Mouse (Mus musculus) embryonic facial prominence, embryonic 13.5 days (tissue): ENCODE results near the gene Trim62. TPM values are rescaled to one million over a fixed set of nuclear protein-coding genes. Genes with fewer than 3 reads are reported as not detected.

Source experiments
- ATAC-seq: fragments of 200-750 bp; cut with Nextera tagmentation; 2 replicates; pipeline ENCODE4 v1.8.0; 2017; ENCODE audit warnings: low read depth; ENCODE audit not compliant: insufficient number of reproducible peaks, insufficient read depth, low FRiP score, low TSS enrichment
- H3K27ac ChIP-seq: fragments of 300-500 bp; sonication (generic); 2 replicates; pipeline ENCODE4 v1.5.1; 2015; ENCODE audit warnings: moderate library complexity, mild to moderate bottlenecking, inconsistent platforms
- H3K27me3 ChIP-seq: fragments of 300-500 bp; sonication (generic); 2 replicates; pipeline ENCODE4 v1.6.1; 2015; ENCODE audit warnings: mild to moderate bottlenecking, inconsistent platforms
- H3K36me3 ChIP-seq: fragments of 300-500 bp; sonication (generic); 2 replicates; pipeline ENCODE4 v1.6.1; 2015; ENCODE audit warnings: mild to moderate bottlenecking, inconsistent platforms
- H3K4me1 ChIP-seq: fragments of 300-500 bp; sonication (generic); 2 replicates; pipeline ENCODE4 v1.6.1; 2015; ENCODE audit warnings: inconsistent platforms
- H3K4me2 ChIP-seq: fragments of 300-500 bp; sonication (generic); 2 replicates; pipeline ENCODE4 v1.6.1; 2015; ENCODE audit warnings: moderate library complexity, mild to moderate bottlenecking, inconsistent platforms
- H3K4me3 ChIP-seq: fragments of 300-500 bp; sonication (generic); 2 replicates; pipeline ENCODE4 v1.5.1; 2015; ENCODE audit warnings: mild to moderate bottlenecking, inconsistent platforms
- H3K9ac ChIP-seq: fragments of 300-500 bp; sonication (generic); 2 replicates; pipeline ENCODE4 v1.6.1; 2015; ENCODE audit warnings: mild to moderate bottlenecking, inconsistent platforms
- H3K9me3 ChIP-seq: fragments of 300-500 bp; sonication (generic); 2 replicates; pipeline ENCODE4 v1.6.1; 2016; ENCODE audit warnings: inconsistent platforms
- WGBS: fragments of 180-500 bp; shearing (Covaris S2); methylation state at CpG from one replicate; pipeline ENCODE4 v1.1.7; 2015; ENCODE audit warnings: mixed read lengths; 5-methylcytosine and 5-hydroxymethylcytosine counted together
- polyA plus RNA-seq: library from polyadenylated mRNA; unstranded; fragments of >200 nt; fragmentation: Nextera tagmentation; extraction: Ambion mirVana; gene quantifications from 2 replicates; pipeline ENCODE4 v1.2.1, GENCODE M21; 2015

The Trim62 gene
- polyA plus RNA-seq, 1 experiment from 2014 or later = 11.0 TPM

DNA sequence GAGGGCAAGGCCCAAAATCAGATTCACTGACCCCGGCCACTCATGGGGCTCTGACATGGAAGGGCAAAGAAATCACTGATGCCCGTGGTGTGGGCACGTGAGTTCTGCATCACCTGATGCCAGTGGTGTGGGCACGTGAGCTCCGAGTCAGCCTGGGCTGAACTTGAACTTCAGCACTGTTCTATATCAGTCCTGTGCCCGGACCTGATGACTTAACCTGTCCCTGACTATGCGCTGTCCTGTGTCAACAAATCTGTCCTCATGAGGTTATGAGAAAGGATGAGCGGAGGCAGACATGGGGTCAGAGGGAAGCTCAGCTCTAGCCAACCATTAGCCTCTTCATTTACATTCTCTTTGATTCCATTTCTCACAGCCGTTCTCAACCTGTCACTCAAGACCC lies 63.4 kb downstream of the Trim62 start:
- Histone ChIP-seq H3K4me2 (no peak overlapping the region), H3K27me3 (no peaks in the 10 kb centered on the region), H3K9me3 (no peaks in the 10 kb centered on the region), H3K36me3 (peaks cover 17% of the 10 kb centered on the region), H3K4me1 (0 out of 2 replicates have a peak, but pooled peaks cover 12% of the 10 kb centered on the region), H3K4me3 (no peak overlapping the region), H3K9ac (no peak overlapping the region), H3K27ac (no peak overlapping the region)
- 77% methylated on average over 9 of the region's 9 CpGs for WGBS
- no peak for ATAC-seq

DNA sequence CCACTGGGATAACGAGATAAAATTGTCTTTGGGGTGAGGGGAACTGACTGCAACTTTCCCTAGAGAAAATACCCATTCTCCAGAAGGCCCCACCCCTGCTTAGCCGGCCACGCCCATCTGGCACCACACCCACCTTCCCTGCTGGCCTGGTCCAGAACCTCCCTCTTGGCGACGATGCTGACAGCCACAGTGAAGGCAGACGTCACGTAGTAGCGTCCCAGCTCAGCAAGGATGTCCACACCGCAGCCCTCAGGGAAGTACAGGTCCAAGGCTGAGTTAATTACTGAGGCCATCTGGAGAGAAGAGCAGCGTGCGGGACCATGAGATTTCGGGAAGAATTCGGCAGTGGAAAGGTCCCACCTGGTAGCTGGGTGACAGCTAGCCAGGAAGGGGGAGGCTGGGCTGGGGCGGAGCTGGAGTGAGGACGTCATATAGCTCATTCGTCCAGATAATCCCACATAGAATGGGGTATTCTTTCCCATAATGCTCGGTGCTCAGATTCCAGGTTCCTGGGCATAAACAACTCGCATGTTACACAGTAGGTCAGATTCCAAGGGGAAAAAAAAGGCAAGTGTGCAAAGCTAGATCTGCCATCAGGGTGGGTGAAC lies 64.0 kb downstream of the Trim62 start:
- no peaks in the 10 kb centered on the region for H3K27me3 ChIP-seq
- peaks cover 12% of the 10 kb centered on the region for H3K36me3 ChIP-seq
- no peak overlapping the region for H3K4me3 ChIP-seq
- H3K9ac ChIP-seq = no peak overlapping the region; the same call in 1 of the 2 replicates
- H3K27ac ChIP-seq = no peak overlapping the region
- peak overlapping the region; percentile 37; the same call in 1 of the 2 replicates for H3K4me2 ChIP-seq
- no peaks in the 10 kb centered on the region for H3K9me3 ChIP-seq
- 16% methylated on average over 18 of the region's 18 CpGs for WGBS
- 0 out of 2 replicates have a peak, but pooled peaks cover 12% of the 10 kb centered on the region for H3K4me1 ChIP-seq
- ATAC-seq = peak; percentile 40; the same call in 1 of the 2 replicates

DNA sequence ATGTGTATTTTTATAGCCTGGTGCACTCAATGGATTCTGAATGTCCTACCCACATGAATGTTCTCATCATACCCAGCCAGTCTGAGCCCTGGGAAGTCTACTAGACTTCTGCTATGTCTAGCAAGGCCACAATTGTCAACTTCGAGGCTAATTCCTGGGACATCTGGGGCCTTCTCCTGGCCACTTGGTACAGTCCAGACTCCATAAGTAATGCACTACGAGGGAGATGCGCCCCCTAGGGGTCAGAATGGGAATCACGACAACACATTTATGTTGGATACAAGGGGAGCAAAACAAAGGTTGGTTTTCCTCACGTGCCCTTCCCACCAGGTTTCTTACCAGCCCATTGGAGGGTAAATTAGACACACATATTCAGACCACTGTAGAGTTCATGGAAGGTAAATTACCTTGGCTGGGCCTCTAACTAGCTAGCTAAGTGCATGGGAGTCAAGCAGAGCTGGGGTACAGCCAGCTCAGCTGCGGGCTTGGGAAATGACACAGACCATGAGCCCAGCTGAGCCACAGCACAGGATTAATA lies 64.8 kb downstream of the Trim62 start:
- H3K4me3 ChIP-seq = no peak overlapping the region
- no peak overlapping the region for H3K9ac ChIP-seq
- WGBS = 28% methylated on average over 6 of the region's 6 CpGs
- peaks cover 9% of the 10 kb centered on the region for H3K36me3 ChIP-seq
- H3K4me2 ChIP-seq = no peak overlapping the region
- H3K27ac ChIP-seq = no peak overlapping the region
- H3K27me3 ChIP-seq = no peaks in the 10 kb centered on the region
- 0 out of 2 replicates have a peak, but pooled peaks cover 12% of the 10 kb centered on the region for H3K4me1 ChIP-seq
- ATAC-seq = no peak
- H3K9me3 ChIP-seq = no peaks in the 10 kb centered on the region

DNA sequence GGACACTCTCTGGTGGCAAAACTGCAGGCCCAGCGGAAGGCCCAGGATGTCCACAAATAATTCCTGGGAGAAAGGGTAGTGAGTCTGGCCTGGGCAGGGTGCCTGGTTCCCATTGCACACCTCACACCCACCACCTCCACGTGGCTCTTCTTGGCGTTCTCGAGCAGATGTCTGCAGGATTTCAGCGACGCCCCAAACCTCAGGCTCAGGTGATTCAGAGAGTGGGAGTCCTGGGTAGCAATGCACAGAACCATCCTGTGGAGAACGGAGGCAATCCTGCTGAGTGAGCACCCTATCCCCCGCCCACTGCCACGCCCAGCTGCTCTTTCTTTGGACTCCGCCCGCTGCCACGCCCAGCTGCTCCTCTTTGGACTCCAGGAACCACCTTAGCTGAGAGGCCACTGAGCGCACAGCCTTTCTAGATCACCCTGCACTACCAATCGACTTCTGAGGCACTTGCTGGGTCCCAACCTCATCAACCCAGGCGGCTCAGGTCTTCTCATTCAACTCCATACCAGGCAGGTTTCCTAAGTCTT lies 66.2 kb downstream of the Trim62 start:
- no peak for ATAC-seq
- H3K9ac ChIP-seq = no peak overlapping the region
- 44% methylated on average over 15 of the region's 15 CpGs for WGBS

DNA sequence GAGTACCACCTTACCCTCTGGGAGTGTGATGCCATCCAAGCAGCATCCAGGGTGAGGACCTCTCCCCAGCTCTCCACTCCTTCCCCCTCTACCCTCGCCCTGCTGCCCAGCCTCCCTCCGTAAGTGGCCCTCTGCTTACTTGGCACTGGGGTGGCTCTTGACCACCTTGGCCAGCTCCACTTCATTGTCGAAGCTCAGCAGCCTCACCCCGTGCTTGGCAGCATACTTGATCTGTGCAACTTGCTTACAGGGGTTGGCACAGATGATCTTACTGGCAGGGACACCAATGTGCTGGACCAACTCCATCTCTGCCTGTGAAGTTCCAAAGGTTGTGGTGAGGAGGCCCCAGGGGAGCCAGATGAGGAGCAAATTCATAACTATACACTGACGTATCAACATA lies 67.1 kb downstream of the Trim62 start:
- H3K4me2 ChIP-seq = no peak overlapping the region
- 0 out of 2 replicates have a peak, but pooled peaks cover 12% of the 10 kb centered on the region for H3K4me1 ChIP-seq
- no peak overlapping the region for H3K4me3 ChIP-seq
- H3K27me3 ChIP-seq = 0 out of 2 replicates have a peak, but pooled peaks cover 2% of the 10 kb centered on the region
- H3K9ac ChIP-seq = no peak overlapping the region
- H3K36me3 ChIP-seq = peaks cover 9% of the 10 kb centered on the region; the same call in 1 of the 2 replicates
- no peak overlapping the region for H3K27ac ChIP-seq
- no peaks in the 10 kb centered on the region for H3K9me3 ChIP-seq
- ATAC-seq = no peak
- 72% methylated on average over 5 of the region's 5 CpGs for WGBS

More for the DNA sequence above, 66.2 kb downstream of the Trim62 start:
- H3K4me1 ChIP-seq = 0 out of 2 replicates have a peak, but pooled peaks cover 12% of the 10 kb centered on the region
- H3K4me3 ChIP-seq = no peak overlapping the region
- H3K27ac ChIP-seq = no peak overlapping the region
- H3K27me3 ChIP-seq = no peaks in the 10 kb centered on the region
- no peak overlapping the region for H3K4me2 ChIP-seq
- H3K9me3 ChIP-seq = no peaks in the 10 kb centered on the region
- peaks cover 9% of the 10 kb centered on the region; the same call in 1 of the 2 replicates for H3K36me3 ChIP-seq

DNA sequence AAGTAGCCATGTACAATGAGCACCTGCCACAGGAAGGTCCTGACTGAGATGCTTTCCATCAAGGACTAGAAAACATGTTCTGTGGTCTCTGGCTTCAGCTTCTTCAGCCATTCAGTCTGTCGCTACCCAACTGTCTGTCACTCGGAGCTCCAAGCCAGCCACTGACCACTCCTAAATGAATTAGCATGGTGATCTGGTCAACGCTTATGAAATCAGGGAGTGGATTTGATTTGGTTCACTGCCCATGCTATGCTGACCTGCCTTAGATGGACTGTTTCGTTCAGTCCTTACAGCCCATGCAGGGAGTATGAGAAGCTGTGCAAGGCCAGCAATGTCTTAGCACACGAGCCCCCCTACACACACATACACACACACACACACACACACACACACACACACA lies 70.5 kb downstream of the Trim62 start:
- ATAC-seq = no peak
- 86% methylated on average over 5 of the region's 5 CpGs for WGBS
- peaks cover 32% of the 10 kb centered on the region for H3K4me1 ChIP-seq

DNA sequence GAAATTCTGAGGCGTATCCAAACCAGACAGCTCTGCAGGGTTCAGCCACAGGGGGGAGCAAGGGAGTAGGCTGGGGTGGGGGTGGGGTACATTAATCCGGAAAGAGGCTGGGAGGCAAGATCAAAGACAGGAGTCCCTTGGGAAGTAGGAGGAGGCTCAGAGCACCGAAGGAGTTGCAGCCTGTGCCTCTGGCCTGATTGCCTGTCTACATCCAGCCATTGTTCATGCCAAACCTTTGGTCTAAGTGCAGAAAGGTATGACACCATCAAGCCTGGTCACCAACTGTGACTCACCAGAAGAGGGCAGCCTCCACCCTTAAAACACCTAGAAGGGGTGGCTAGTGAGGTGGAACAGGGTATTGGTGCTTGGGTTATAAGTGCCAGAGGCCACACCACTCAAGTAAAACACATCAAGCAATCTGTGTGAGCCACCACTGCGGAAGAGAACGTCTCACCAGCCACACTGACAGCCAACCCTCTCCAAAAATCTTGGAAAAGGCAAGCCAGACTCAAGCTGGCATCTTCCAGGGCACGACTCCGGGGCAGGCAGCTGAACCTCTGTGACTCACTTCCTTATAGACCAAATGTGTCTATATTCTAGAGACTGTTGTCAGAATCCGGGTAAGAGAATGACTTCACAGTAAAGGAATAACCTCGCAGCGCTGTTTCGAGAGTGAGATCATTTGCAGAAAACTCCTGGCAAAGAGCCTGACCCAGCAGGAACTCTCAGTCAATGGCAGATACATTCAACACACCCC lies 74.0 kb downstream of the Trim62 start:
- Histone ChIP-seq H3K4me2 (no peak overlapping the region), H3K27ac (peak overlapping the region; percentile 69; the same call in 1 of the 2 replicates), H3K27me3 (0 out of 2 replicates have a peak, but pooled peaks cover 2% of the 10 kb centered on the region), H3K36me3 (no peaks in the 10 kb centered on the region), H3K9ac (no peak overlapping the region), H3K9me3 (no peaks in the 10 kb centered on the region), H3K4me3 (no peak overlapping the region), H3K4me1 (peaks cover 46% of the 10 kb centered on the region)
- ATAC-seq = no peak
- WGBS = 41% methylated on average over 11 of the region's 11 CpGs

More for the DNA sequence above, 70.5 kb downstream of the Trim62 start:
- Histone ChIP-seq H3K4me3 (no peak overlapping the region), H3K9me3 (no peaks in the 10 kb centered on the region), H3K4me2 (no peak overlapping the region), H3K27me3 (0 out of 2 replicates have a peak, but pooled peaks cover 2% of the 10 kb centered on the region), H3K9ac (no peak overlapping the region), H3K27ac (no peak overlapping the region), H3K36me3 (no peaks in the 10 kb centered on the region)

DNA sequence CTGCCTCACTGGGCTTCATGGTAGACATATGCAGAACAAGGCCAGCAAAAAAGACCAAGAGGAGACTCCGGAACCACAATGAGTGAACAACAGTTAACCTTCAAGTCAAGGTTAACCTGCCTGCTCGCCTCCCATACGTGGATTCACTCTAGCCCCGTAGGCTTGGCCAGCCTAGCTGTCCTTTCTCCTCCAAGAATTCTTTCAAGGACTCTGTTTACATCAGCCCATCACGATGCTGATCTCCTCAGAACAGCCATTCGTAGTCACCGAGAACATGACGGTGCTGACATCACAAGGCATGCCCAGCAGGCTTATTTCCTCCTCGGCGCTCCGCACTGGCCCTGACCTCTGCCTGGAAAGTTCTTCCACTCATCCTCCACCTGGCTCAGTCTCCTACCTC lies 74.8 kb downstream of the Trim62 start:
- peak overlapping the region; percentile 69; the same call in 1 of the 2 replicates for H3K27ac ChIP-seq
- no peak for ATAC-seq

DNA sequence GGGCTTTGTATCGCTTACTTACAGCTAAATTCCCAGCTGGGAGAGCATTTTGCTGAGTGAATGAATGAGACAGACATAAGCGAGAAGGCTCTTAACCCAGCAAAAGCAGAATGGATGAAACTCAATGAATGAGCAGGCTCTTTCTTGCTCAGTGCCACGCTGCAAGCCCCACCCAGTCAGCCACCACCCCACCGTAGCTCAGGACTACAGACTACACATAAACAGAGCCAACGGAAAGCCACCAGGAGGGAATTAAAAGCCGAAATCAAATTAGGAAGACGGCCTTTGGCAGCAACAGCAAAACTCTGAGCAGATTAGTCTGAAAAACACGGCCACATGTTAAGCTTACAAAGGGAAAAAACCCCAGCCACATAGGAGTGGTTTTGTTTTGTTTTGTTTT lies 75.5 kb downstream of the Trim62 start:
- WGBS = 30% methylated on average over 8 of the region's 8 CpGs

More for the DNA sequence above, 74.8 kb downstream of the Trim62 start:
- WGBS = 78% methylated on average over 11 of the region's 11 CpGs
- no peak overlapping the region for H3K4me3 ChIP-seq
- peaks cover 51% of the 10 kb centered on the region for H3K4me1 ChIP-seq
- no peak overlapping the region for H3K4me2 ChIP-seq
- 0 out of 2 replicates have a peak, but pooled peaks cover 2% of the 10 kb centered on the region for H3K27me3 ChIP-seq
- H3K9ac ChIP-seq = 0 out of 2 replicates have a peak overlapping the region, but pooled peaks have one; percentile 32
- no peaks in the 10 kb centered on the region for H3K36me3 ChIP-seq
- H3K9me3 ChIP-seq = no peaks in the 10 kb centered on the region

DNA sequence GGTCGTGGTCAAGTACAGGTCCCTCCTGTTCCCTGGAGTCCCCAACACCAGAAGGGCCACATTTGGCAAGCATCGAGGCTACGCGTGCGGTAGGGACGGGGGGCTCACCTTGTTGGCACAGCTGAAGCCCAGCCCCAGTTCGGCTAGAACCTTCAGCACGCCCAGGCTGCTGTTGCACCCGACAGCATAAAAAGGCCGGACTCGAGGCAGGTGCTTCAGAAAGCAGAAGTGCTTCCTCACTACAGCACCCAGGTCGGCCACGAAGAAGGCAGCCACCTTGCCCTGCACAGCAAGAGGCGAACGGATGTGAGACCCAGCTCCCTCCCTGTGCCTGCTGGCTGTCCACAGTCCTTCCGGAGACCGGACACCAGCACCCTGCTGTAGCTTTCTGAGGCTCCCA lies 76.3 kb downstream of the Trim62 start:
- ATAC-seq = no peak
- no peak overlapping the region for H3K9ac ChIP-seq
- H3K4me1 ChIP-seq = peaks cover 52% of the 10 kb centered on the region
- H3K36me3 ChIP-seq = no peaks in the 10 kb centered on the region
- no peak overlapping the region for H3K4me3 ChIP-seq
- WGBS = 86% methylated on average over 17 of the region's 17 CpGs
- H3K9me3 ChIP-seq = no peaks in the 10 kb centered on the region
- H3K4me2 ChIP-seq = peak overlapping the region; percentile 1; the same call in 1 of the 2 replicates
- peak overlapping the region; percentile 48; the same call in 1 of the 2 replicates for H3K27ac ChIP-seq
- 0 out of 2 replicates have a peak, but pooled peaks cover 2% of the 10 kb centered on the region for H3K27me3 ChIP-seq

More for the DNA sequence above, 75.5 kb downstream of the Trim62 start:
- H3K9ac ChIP-seq = 0 out of 2 replicates have a peak overlapping the region, but pooled peaks have one; percentile 32
- peak overlapping the region; percentile 14; the same call in 1 of the 2 replicates for H3K4me2 ChIP-seq
- H3K4me3 ChIP-seq = no peak overlapping the region
- H3K4me1 ChIP-seq = peaks cover 52% of the 10 kb centered on the region
- H3K27me3 ChIP-seq = 0 out of 2 replicates have a peak, but pooled peaks cover 2% of the 10 kb centered on the region
- peak overlapping the region; percentile 69 for H3K27ac ChIP-seq
- no peaks in the 10 kb centered on the region for H3K36me3 ChIP-seq
- no peaks in the 10 kb centered on the region for H3K9me3 ChIP-seq
- ATAC-seq = no peak
